Mouse (Mus musculus) cerebellum, adult 2 months (tissue): Measurements from ENCODE around the gene Actrt2.

Experiments
- CTCF ChIP-seq: fragments of 200-500 bp; IDR thresholded peaks from 2 replicates; pipeline ENCODE4 v1.5.1; 2011; ENCODE audit warnings: low read depth, mild to moderate bottlenecking, control low read depth, low read length, moderate library complexity, borderline replicate concordance; ENCODE audit not compliant: insufficient read depth
- POLR2A ChIP-seq: fragments of 200-500 bp; IDR thresholded peaks from 2 replicates; pipeline ENCODE4 v1.6.1; 2011; ENCODE audit warnings: low read length, control low read depth, borderline replicate concordance; ENCODE audit not compliant: insufficient read depth

GRCm38 (mm10) chr4:154707521-154707920 is 39.9 kb upstream of the Actrt2 start:
- TF ChIP-seq CTCF (no peak), POLR2A (no peak)
